Mouse (Mus musculus) liver, embryonic 11.5 days (tissue): ENCODE measurements around the gene Tmem106c. TPM values are rescaled to one million over a fixed set of nuclear protein-coding genes. Genes with fewer than 3 reads are reported as not detected.

Source experiments
- ATAC-seq: fragments of 200-750 bp; cut with Nextera tagmentation; replicated peaks from 2 replicates; pipeline ENCODE4 v1.8.0; 2017; ENCODE audit warnings: moderate number of reproducible peaks, mild to moderate bottlenecking, moderate TSS enrichment, moderate library complexity; ENCODE audit not compliant: low FRiP score
- DNase-seq: peaks from one replicate; pipeline ENCODE4 v3.0.0-alpha.2; 2017; ENCODE audit warnings: low spot score
- H3K27ac ChIP-seq: fragments of 300-500 bp; sonication (generic); 2 replicates; pipeline ENCODE4 v1.5.1; 2014; ENCODE audit warnings: mild to moderate bottlenecking, low read depth, low read length, control low read depth
- H3K27me3 ChIP-seq: fragments of 300-500 bp; sonication (generic); replicated peaks from 2 replicates; pipeline ENCODE4 v1.6.1; 2014; ENCODE audit warnings: low read length, mixed read lengths; ENCODE audit not compliant: control insufficient read depth, insufficient read depth
- H3K36me3 ChIP-seq: fragments of 300-500 bp; sonication (generic); 2 replicates; pipeline ENCODE4 v1.6.1; 2014; ENCODE audit warnings: mild to moderate bottlenecking, low read length, moderate library complexity, mixed read lengths; ENCODE audit not compliant: control insufficient read depth, insufficient read depth
- H3K4me1 ChIP-seq: fragments of 300-500 bp; sonication (generic); replicated peaks from 2 replicates; pipeline ENCODE4 v1.6.1; 2014; ENCODE audit warnings: low read length, mixed read lengths; ENCODE audit not compliant: control insufficient read depth, insufficient read depth
- H3K4me2 ChIP-seq: fragments of 300-500 bp; sonication (generic); 2 replicates; pipeline ENCODE4 v1.6.1; 2014; ENCODE audit warnings: mild to moderate bottlenecking, control low read depth, moderate library complexity
- H3K4me3 ChIP-seq: fragments of 300-500 bp; sonication (generic); 2 replicates; pipeline ENCODE4 v1.5.1; 2014; ENCODE audit warnings: low read depth, low read length, control low read depth
- H3K9ac ChIP-seq: fragments of 300-500 bp; sonication (generic); 2 replicates; pipeline ENCODE4 v1.6.1; 2014; ENCODE audit warnings: low read depth, low read length, control low read depth
- H3K9me3 ChIP-seq: fragments of 300-500 bp; sonication (generic); 2 replicates; pipeline ENCODE4 v1.6.1; 2016; ENCODE audit warnings: low read length, inconsistent platforms, mixed read lengths; ENCODE audit not compliant: control insufficient read depth
- WGBS: fragments of 180-500 bp; shearing (Covaris S2); extraction: QIAGEN DNeasy Blood & Tissue Kit; methylation state at CpG from one replicate; pipeline ENCODE4 v1.1.7; 2014; 5-methylcytosine and 5-hydroxymethylcytosine counted together
- polyA plus RNA-seq: library from polyadenylated mRNA; unstranded; fragments of >200 nt; fragmentation: Nextera tagmentation; extraction: Ambion mirVana; gene quantifications from 2 replicates; pipeline ENCODE4 v1.2.1, GENCODE M21; 2014

Tmem106c gene
- polyA plus RNA-seq, 1 experiment from 2014 or later: 25.7 TPM

GRCm38 (mm10) chr15:97927821-97928220, 36.2 kb upstream of the Tmem106c start:
- WGBS: 39% methylated on average over 6 of the region's 6 CpGs
- Histone ChIP-seq H3K27me3 (no peaks in the 10 kb centered on the region), H3K4me3 (no peak overlapping the region), H3K9ac (no peak overlapping the region), H3K36me3 (no peaks in the 10 kb centered on the region), H3K4me2 (no peak overlapping the region), H3K4me1 (no peaks in the 10 kb centered on the region), H3K27ac (no peak overlapping the region), H3K9me3 (no peaks in the 10 kb centered on the region)
- ATAC-seq (no peak), DNase-seq (no peak)

DNA sequence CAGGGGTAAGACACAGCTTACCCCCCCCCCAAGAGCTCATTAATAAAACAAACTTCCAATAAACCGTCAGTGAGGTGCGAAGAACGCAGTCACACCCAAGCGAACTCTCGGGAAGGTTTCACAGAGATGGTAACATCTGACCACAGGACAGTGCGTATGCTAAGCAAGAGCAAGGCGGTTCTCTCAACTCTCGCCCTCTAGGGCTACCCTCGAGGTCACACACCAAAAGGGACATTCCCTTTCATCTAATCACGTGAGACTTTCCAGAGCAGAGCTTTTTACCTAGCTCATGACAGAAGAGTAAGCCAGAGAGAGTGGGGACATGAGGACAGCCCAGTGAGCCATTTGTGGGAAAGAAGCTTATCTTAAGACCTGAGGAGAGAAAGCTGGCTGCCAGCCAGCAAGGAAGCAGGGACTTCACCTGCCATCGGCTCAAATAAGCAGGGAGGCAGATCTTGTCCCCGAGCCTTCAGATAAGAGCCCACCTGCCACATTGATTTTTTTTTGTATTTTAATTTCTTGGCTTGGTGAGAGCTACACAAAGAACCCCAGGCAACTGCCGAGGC, 34.7 kb upstream of the Tmem106c start:
- DNase-seq (no peak), ATAC-seq (no peak)
- WGBS: 38% methylated on average over 13 of the region's 13 CpGs

DNA sequence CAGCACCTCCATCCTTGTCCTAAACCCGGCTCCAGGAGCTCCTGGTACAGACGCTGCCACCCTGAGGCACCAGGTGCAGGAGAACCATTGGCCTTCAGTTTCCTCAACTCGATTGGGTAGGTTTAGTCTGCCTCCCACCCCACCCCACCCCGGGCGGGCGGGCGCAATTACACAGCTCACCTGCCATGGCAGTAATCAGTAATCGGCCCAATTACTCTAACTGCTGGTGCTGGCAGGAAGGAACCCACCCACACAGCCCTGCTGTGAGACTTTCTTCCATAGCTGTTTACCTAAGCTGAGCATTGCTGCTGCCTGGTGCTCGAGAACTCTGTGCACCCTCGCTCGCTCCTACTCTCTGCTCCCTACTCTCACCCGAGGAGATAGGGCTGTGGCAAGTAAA, 31.6 kb upstream of the Tmem106c start:
- Histone ChIP-seq H3K4me3 (no peak overlapping the region), H3K27ac (no peak overlapping the region), H3K4me2 (no peak overlapping the region), H3K9me3 (no peaks in the 10 kb centered on the region), H3K9ac (no peak overlapping the region), H3K4me1 (no peaks in the 10 kb centered on the region), H3K27me3 (no peaks in the 10 kb centered on the region), H3K36me3 (no peaks in the 10 kb centered on the region)
- 81% methylated on average over 12 of the region's 12 CpGs for WGBS
- ATAC-seq (no peak), DNase-seq (no peak)

More for the DNA sequence above, 34.7 kb upstream of the Tmem106c start:
- Histone ChIP-seq H3K9ac (no peak overlapping the region), H3K4me2 (no peak overlapping the region), H3K4me1 (no peaks in the 10 kb centered on the region), H3K4me3 (no peak overlapping the region), H3K27me3 (no peaks in the 10 kb centered on the region), H3K36me3 (no peaks in the 10 kb centered on the region), H3K27ac (no peak overlapping the region), H3K9me3 (no peaks in the 10 kb centered on the region)

- no peak overlapping the region for H3K4me2 ChIP-seq
- H3K27ac ChIP-seq: no peak overlapping the region
- H3K4me1 ChIP-seq: no peaks in the 10 kb centered on the region
- H3K4me3 ChIP-seq: no peak overlapping the region
- WGBS: 73% methylated on average over 6 of the region's 6 CpGs
- H3K9ac ChIP-seq: no peak overlapping the region
- no peak for ATAC-seq
- no peaks in the 10 kb centered on the region for H3K27me3 ChIP-seq
- H3K36me3 ChIP-seq: no peaks in the 10 kb centered on the region
- no peaks in the 10 kb centered on the region for H3K9me3 ChIP-seq
- DNase-seq: no peak
These were observed 25.4 kb upstream of the Tmem106c start for GRCm38 (mm10) chr15:97938580-97938979.

GRCm38 (mm10) chr15:97940088-97940487, 23.9 kb upstream of the Tmem106c start:
- Histone ChIP-seq H3K4me3 (no peak overlapping the region), H3K4me1 (no peaks in the 10 kb centered on the region), H3K27me3 (no peaks in the 10 kb centered on the region), H3K9ac (no peak overlapping the region), H3K36me3 (no peaks in the 10 kb centered on the region), H3K9me3 (no peaks in the 10 kb centered on the region), H3K4me2 (no peak overlapping the region), H3K27ac (no peak overlapping the region)
- DNase-seq (no peak), ATAC-seq (no peak)
- whole genome bisulfite sequencing: 74% methylated on average over 2 of the region's 2 CpGs

GRCm38 (mm10) chr15:97941306-97941705, 22.7 kb upstream of the Tmem106c start:
- no peaks in the 10 kb centered on the region for H3K36me3 ChIP-seq
- no peak overlapping the region for H3K4me3 ChIP-seq
- H3K9me3 ChIP-seq: no peaks in the 10 kb centered on the region
- H3K4me1 ChIP-seq: no peaks in the 10 kb centered on the region
- DNase-seq: no peak
- WGBS: 82% methylated on average over 2 of the region's 2 CpGs
- no peak overlapping the region for H3K9ac ChIP-seq
- no peak overlapping the region for H3K27ac ChIP-seq
- no peaks in the 10 kb centered on the region for H3K27me3 ChIP-seq
- no peak overlapping the region for H3K4me2 ChIP-seq
- ATAC-seq: no peak

- ATAC-seq (no peak), DNase-seq (no peak)
- Histone ChIP-seq H3K4me2 (no peak overlapping the region), H3K4me1 (no peaks in the 10 kb centered on the region), H3K9me3 (no peaks in the 10 kb centered on the region), H3K9ac (no peak overlapping the region), H3K36me3 (no peaks in the 10 kb centered on the region), H3K27ac (no peak overlapping the region), H3K4me3 (no peak overlapping the region), H3K27me3 (no peaks in the 10 kb centered on the region)
- WGBS: 86% methylated on average over 8 of the region's 8 CpGs
These were observed 21.5 kb upstream of the Tmem106c start for GRCm38 (mm10) chr15:97942538-97942937.

GRCm38 (mm10) chr15:97943356-97943755, 20.6 kb upstream of the Tmem106c start:
- H3K9ac ChIP-seq: no peak overlapping the region
- no peaks in the 10 kb centered on the region for H3K36me3 ChIP-seq
- no peak overlapping the region for H3K4me3 ChIP-seq
- H3K9me3 ChIP-seq: no peaks in the 10 kb centered on the region
- ATAC-seq (no peak), DNase-seq (no peak)
- H3K27me3 ChIP-seq: no peaks in the 10 kb centered on the region
- WGBS: 83% methylated on average over 8 of the region's 8 CpGs
- H3K27ac ChIP-seq: no peak overlapping the region
- no peaks in the 10 kb centered on the region for H3K4me1 ChIP-seq
- no peak overlapping the region for H3K4me2 ChIP-seq

DNA sequence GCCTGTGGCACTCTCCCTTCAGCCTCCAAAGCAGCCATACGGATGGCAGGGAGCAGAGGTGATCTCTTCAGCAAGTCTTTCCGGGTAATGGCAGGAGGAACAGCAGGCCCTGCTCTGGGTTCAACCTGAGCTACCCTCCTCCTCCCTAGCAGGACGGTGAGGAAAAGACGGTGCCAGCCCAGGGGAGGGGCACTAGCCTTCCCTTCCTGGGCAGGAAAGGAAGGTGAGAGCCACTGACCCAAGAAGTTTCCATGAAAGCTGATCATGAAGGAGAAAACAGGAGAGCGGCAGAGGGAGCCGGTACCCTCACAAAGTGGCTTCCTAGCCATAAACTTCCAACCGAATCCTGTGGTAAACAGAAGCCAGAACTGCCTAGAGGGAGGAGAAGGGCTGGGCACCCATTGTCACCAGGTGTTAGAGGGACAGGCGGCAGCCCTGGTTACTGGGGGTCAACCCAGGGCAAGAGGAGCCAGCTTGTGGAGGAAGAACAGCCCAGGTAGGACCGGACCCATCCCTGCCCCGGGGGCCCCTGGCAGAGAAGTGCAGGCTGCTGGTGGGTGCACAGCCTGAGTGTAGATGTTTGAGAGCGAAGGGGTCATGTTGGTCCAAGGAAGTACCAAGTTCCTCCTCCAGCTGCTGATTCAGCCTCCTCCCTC, 19.0 kb upstream of the Tmem106c start:
- Histone ChIP-seq H3K27me3 (no peaks in the 10 kb centered on the region), H3K4me2 (no peak overlapping the region), H3K27ac (no peak overlapping the region), H3K4me1 (no peaks in the 10 kb centered on the region), H3K4me3 (no peak overlapping the region), H3K36me3 (no peaks in the 10 kb centered on the region), H3K9me3 (no peaks in the 10 kb centered on the region), H3K9ac (no peak overlapping the region)
- no peak for ATAC-seq
- no peak for DNase-seq
- WGBS: 70% methylated on average over 11 of the region's 11 CpGs
